ENCODE assay signal across 18 mouse cellular contexts in genomic region chr3:105655031-105655585, GRCm38 (mm10). TPM values are rescaled to one million over a fixed set of nuclear protein-coding genes. Genes with fewer than 3 reads are reported as not detected.
"Had no signal": no experiment of that assay in that cellular context is flagged by ENCODE, and none has a peak within 500 bp of the region (broad histone marks: within the 10 kb centered on the region; RNA-seq: fewer than 3 reads in every experiment).

No protein-coding gene starts in this region.

- H3K27me3 ChIP-seq: limb, embryonic 15.5 days; midbrain, embryonic 15.5 days; neural tube, embryonic 12.5 days; stomach, embryonic 15.5 days had no signal

- H3K27ac ChIP-seq: limb, embryonic 15.5 days; liver, embryonic 12.5 days; macrophage; midbrain, embryonic 15.5 days; neural tube, embryonic 12.5 days; stomach, embryonic 15.5 days had no signal

- H3K4me1 ChIP-seq: limb, embryonic 15.5 days; liver, embryonic 12.5 days; midbrain, embryonic 15.5 days; neural tube, embryonic 12.5 days; stomach, embryonic 15.5 days had no signal

- ATAC-seq: liver, embryonic 12.5 days; midbrain, embryonic 15.5 days had no signal

- H3K36me3 ChIP-seq: limb, embryonic 15.5 days; liver, embryonic 12.5 days; midbrain, embryonic 15.5 days; neural tube, embryonic 12.5 days; stomach, embryonic 15.5 days had no signal

- H3K4me2 ChIP-seq: limb, embryonic 15.5 days; liver, embryonic 12.5 days; lung, embryonic 14.5 days; midbrain, embryonic 11.5 days; midbrain, embryonic 15.5 days; neural tube, embryonic 12.5 days; stomach, embryonic 15.5 days had no signal

- DNase-seq: kidney, postnatal 36 days; layer of hippocampus, adult 9-11 months; layer of hippocampus, postnatal 36 days; lung, embryonic 14.5 days; lung, postnatal 14 days; retina, postnatal 1 day; right cerebral cortex, postnatal 4 days; spleen, adult 18-20 months; thymus, postnatal 36 days had no signal

- H3K9me3 ChIP-seq: limb, embryonic 15.5 days; liver, embryonic 12.5 days; midbrain, embryonic 15.5 days; neural tube, embryonic 12.5 days; stomach, embryonic 15.5 days had no signal

- H3K4me3 ChIP-seq: limb, embryonic 15.5 days; liver, embryonic 12.5 days; megakaryocyte, embryonic 14.5 days; midbrain, embryonic 15.5 days; neural tube, embryonic 12.5 days; stomach, embryonic 15.5 days had no signal

- H3K9ac ChIP-seq: limb, embryonic 15.5 days; liver, embryonic 12.5 days; lung, embryonic 14.5 days; midbrain, embryonic 15.5 days; neural tube, embryonic 12.5 days; stomach, embryonic 15.5 days had no signal

RNA-seq across cellular contexts. Expression of gene Inka2, which starts 49.3 kb away (rescaled TPM):
- total RNA-seq: monocyte, adult 5-6 weeks had no signal
